Mouse (Mus musculus) megakaryocyte, adult 5-6 weeks (primary cell): ENCODE results near the gene BC024978. TPM values are rescaled to one million over a fixed set of nuclear protein-coding genes. Genes with fewer than 3 reads are reported as not detected.

Experiments
- ATAC-seq: 2 replicates; pipeline ENCODE4 v1.8.0; 2016; ENCODE audit warnings: mild to moderate bottlenecking, inconsistent platforms; ENCODE audit not compliant: poor library complexity, severe bottlenecking
- total RNA-seq, 2 experiments: library from RNA; stranded (forward) in 1 of 2; stranded (reverse) in 1 of 2; fragments of 153-499, 151-499 nt in 1 of 2; fragments of 221-1000, 200-1000 nt in 1 of 2; gene quantifications; 2 replicates each; pipeline versions ENCODE4 v1.2.3 to v1.2.4; 2015 to 2017

Gene BC024978
- total RNA-seq, 2 experiments from 2014 or later = 0.51 to 4.0 TPM

- ATAC-seq = no peak
These were observed 62.2 kb downstream of the BC024978 start for GRCm38 (mm10) chr7:27257852-27258204.

GRCm38 (mm10) chr7:27258205-27258899, 62.8 kb downstream of the BC024978 start, which contains the start of gene Numbl:
TSS of gene Numbl (plus strand) at chr7:27258433.
- ATAC-seq = peak; percentile 88

- no peak for ATAC-seq
These were observed 63.7 kb downstream of the BC024978 start for GRCm38 (mm10) chr7:27259271-27259721.

- no peak for ATAC-seq
These were observed 64.2 kb downstream of the BC024978 start for GRCm38 (mm10) chr7:27259771-27260170.

Other genes with a start within 250 kb of the BC024978 start
- not detected in 2 replicates for gene Cyp2a12, start 166.7 kb upstream of the BC024978 start, total RNA-seq (2015)
- gene Cyp2a12, start 166.7 kb upstream of the BC024978 start, total RNA-seq (2017) = not detected in 2 replicates
- gene Cyp2f2, start 75.9 kb upstream of the BC024978 start, total RNA-seq (2015) = not detected in 2 replicates
- not detected in 2 replicates for gene Cyp2f2, start 75.9 kb upstream of the BC024978 start, total RNA-seq (2017)
- gene Cyp2t4, start 42.1 kb upstream of the BC024978 start, total RNA-seq (2015) = not detected in 2 replicates
- not detected in 2 replicates for gene Cyp2t4, start 42.1 kb upstream of the BC024978 start, total RNA-seq (2017)
- 11.1 and 12.5 TPM in 2 replicates for gene Egln2, start 29.0 kb upstream of the BC024978 start, total RNA-seq (2015)
- gene Egln2, start 29.0 kb upstream of the BC024978 start, total RNA-seq (2017) = 22.2 and 29.6 TPM in 2 replicates
- gene Rab4b, start 16.9 kb upstream of the BC024978 start, total RNA-seq (2015) = 65.7 and 73.7 TPM in 2 replicates
- 26.8 and 30.4 TPM in 2 replicates for gene Rab4b, start 16.9 kb upstream of the BC024978 start, total RNA-seq (2017)
- not detected in 2 replicates for gene Gm21983, start 14.7 kb upstream of the BC024978 start, total RNA-seq (2015)
- gene Gm21983, start 14.7 kb upstream of the BC024978 start, total RNA-seq (2017) = not detected in 2 replicates
- gene Mia, start 14.6 kb upstream of the BC024978 start, total RNA-seq (2015) = not detected in 2 replicates
- gene Mia, start 14.6 kb upstream of the BC024978 start, total RNA-seq (2017) = not detected in 2 replicates
- 110 and 125 TPM in 2 replicates for gene Snrpa, start 490 bp downstream of the BC024978 start, total RNA-seq (2015)
- gene Snrpa, start 490 bp downstream of the BC024978 start, total RNA-seq (2017) = 51.9 and 68.6 TPM in 2 replicates
- 1.6 and 2.7 TPM in 2 replicates for gene Itpkc, start 32.9 kb downstream of the BC024978 start, total RNA-seq (2015)
- gene Itpkc, start 32.9 kb downstream of the BC024978 start, total RNA-seq (2017) = 1.6 and 4.7 TPM in 2 replicates
- 12.0 and 16.8 TPM in 2 replicates for gene Coq8b, start 37.2 kb downstream of the BC024978 start, total RNA-seq (2015)
- gene Coq8b, start 37.2 kb downstream of the BC024978 start, total RNA-seq (2017) = 7.5 and 15.2 TPM in 2 replicates
- 2.8 and 4.3 TPM in 2 replicates for gene Numbl, start 62.7 kb downstream of the BC024978 start, total RNA-seq (2015)
- 2.5 and 2.6 TPM in 2 replicates for gene Numbl, start 62.7 kb downstream of the BC024978 start, total RNA-seq (2017)
- not detected in 2 replicates for gene Ltbp4, start 141.9 kb downstream of the BC024978 start, total RNA-seq (2015)
- not detected in 2 replicates for gene Ltbp4, start 141.9 kb downstream of the BC024978 start, total RNA-seq (2017)
- 42.6 and 43.6 TPM in 2 replicates for gene Shkbp1, start 160.2 kb downstream of the BC024978 start, total RNA-seq (2015)
- gene Shkbp1, start 160.2 kb downstream of the BC024978 start, total RNA-seq (2017) = 30.9 and 34.0 TPM in 2 replicates
- not detected in 2 replicates for gene Gm20479, start 161.6 kb downstream of the BC024978 start, total RNA-seq (2015)
- not detected in 2 replicates for gene Gm20479, start 161.6 kb downstream of the BC024978 start, total RNA-seq (2017)